Mouse (Mus musculus) frontal cortex, postnatal 14 days (tissue): ENCODE data around the gene Slc7a8.
"Not testable (repeated sequence)": the region's sequence is repeated elsewhere in the genome, so short reads cannot be mapped to it uniquely, and the experiment has no call there.

Experiments used
- DNase-seq, 2 experiments: peaks; one replicate each; pipeline ENCODE4 v3.0.0; 2022; ENCODE audit warnings: low spot score in 2 of 2

Slc7a8 gene

DNA sequence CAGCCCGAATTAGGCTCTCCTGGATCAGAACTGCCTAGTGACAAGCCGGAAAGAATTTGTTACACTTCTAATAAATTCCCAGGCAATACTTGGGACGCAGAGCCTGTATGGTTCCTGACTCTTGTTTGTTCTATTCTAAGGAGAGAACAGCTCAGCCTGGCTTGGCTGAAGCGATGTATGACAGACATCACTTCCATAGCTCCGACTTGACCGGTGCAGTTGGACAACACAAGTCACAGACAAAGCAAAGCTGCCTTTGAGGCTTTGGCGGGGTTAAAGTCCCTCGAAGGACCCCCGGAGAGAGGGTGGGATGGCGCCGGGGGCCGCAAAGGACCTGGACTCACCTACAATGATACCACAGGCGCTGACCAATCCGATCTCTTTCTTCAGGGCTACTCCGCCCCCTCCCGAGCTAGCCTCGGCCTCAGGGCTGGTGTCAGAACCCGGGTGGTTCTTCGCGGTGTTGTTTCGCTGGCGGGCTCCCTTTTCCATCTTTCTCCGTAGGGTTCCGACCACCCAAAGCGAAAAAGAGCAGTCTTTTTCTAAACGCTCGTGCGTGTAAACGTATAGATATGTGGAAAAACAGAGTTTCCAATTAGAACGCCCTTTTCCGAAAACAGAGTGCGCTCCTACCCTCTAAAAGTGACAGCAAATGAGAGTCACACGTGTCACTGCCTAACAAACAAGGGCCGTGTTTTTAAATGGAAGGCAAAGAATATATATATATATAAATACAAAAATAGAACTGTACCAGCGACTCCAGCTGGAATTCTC is 723 bp downstream of the Slc7a8 start:
- DNase-seq = peak; percentile 53 to 58

DNA sequence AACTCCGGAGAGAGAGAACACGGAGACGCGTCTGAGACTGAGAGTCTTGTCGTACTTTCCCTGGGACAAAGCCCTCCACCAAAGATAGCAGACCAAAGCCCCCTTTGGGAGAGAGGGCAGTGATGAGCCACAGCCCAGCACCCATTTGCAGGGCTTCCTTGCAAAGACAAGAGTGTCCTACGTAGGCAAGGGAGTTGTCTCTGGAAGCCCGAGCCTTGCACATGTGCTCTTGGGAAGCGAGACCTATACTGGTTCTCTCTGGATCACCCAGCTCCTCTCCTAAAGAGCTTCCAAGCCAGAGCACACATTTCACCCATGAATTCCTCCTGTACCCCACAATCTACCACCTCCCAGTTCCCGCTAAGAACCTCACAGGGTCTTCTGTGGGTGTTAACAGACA is 1.7 kb downstream of the Slc7a8 start:
- no peak for DNase-seq

DNA sequence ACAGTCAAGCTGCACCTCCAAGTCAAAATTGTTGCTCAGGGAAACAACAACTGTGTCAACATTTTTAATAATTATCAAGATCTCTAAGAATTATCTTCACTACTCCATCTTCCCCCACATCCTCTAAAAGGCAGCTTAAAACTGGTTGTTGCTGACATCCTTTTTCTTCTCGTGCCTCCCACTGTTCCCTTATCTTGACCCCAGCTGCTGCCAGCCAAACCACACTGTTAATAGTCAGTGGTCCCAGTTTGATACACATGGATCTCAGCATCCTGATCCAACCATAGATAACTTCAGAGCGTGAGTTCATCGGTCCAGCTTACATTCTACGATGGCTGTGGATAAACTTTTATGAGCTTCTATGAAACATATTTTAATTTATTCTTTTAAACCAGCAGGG is 3.9 kb downstream of the Slc7a8 start:
- no peak for DNase-seq

DNA sequence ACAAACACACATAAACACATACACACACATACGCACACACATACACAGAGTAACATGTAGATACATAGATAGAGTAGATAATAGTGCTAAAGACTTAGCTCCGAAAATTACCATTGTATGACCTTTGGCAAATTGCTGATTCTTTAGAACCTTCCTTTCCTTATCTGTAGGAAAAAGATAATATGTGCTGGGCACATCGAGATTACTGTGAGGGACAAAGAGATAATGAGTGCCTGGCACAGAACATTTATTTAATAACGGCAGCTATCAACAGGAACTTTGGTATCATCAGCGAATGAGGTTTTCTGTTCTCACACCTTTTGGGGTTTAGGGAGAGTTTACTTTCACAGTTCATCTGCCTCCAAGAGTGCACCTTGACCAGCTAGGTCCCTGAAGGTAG is 5.0 kb downstream of the Slc7a8 start:
- no peak for DNase-seq

DNA sequence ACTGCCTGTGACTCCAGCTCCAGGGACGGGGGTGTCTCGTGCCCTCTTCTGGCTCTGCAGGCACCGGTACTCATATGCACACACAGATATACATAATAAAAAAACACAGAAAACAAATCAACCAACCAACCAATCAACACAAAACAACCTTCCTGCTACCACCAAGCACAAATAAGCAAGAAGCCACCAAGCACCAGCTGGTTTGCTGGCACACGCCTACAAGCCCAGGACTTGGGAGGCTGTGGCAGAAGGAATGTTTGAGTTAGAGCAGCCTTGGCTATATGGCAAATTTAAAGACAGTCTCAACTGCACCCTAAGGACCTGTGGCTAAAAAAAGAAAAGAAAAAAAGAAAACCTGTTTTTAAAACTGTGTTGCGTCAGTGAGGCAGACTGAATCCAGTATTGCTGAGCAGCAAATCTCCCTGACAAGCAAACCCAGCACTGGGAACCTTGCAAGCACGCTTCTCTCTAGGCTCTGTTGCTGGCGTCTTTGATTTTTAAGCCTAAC is 6.2 kb downstream of the Slc7a8 start:
- no peak for DNase-seq

DNA sequence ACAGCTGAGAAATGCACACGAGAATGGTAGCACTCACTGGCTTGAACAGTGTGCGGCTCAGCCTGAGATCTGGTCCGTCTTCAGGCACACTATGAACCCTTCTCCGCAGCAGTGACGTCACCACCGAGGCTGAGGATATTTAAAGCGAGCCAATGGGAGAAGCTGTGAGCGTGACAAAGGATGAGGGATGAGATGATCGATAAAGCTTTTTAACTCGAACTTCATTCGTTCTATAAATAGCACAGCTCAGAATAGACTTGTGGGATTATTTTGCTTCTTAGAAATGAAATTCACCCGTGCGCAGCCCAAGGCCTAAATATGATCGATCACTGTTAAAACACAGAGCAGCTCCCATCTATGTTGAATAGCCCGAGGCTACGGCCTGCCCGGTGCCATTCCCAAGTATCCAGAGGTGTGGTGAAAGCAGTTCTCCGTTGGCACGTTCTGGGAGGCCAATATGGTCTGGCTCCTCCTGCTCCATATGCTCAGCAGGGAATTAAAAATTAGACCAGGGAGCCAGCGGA is 9.4 kb downstream of the Slc7a8 start:
- DNase-seq = peak; percentile 59 to 62

DNA sequence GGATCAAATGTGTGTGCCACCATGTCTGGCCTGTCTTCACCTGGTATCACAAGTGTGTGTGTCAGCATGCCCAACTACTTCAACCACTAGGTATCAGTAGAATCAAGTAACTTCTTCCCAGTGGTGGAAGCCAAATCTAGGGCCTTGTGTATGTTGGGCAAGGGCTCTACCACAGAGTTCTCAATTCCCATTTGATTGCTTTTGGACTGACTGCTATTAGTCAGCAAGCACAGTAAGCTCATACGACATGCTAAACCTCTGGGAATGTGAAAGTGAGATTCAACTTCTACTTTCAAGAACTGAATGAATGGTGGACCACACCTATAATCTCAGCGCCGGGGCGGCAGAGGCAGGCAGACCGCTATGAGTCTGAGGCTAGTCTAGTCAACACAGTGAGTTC is 11.4 kb downstream of the Slc7a8 start:
- no peak for DNase-seq

DNA sequence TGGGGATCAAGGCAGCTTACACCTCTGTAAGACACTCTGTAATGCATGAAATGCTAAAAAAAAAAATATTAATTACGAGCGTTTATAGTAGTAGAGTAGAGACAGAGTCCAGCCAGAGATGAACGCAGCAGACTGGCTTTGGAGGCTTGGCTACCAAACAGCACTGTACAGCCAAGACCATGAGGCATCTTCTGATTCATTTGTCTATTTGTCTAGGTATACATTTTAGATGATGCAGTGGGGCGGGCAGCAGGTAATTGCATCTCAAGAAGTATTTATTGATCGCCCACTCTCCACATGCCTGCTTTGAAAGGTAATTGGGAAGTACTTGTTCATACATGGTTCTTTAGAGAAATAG is 12.7 kb downstream of the Slc7a8 start:
- DNase-seq = no peak

DNA sequence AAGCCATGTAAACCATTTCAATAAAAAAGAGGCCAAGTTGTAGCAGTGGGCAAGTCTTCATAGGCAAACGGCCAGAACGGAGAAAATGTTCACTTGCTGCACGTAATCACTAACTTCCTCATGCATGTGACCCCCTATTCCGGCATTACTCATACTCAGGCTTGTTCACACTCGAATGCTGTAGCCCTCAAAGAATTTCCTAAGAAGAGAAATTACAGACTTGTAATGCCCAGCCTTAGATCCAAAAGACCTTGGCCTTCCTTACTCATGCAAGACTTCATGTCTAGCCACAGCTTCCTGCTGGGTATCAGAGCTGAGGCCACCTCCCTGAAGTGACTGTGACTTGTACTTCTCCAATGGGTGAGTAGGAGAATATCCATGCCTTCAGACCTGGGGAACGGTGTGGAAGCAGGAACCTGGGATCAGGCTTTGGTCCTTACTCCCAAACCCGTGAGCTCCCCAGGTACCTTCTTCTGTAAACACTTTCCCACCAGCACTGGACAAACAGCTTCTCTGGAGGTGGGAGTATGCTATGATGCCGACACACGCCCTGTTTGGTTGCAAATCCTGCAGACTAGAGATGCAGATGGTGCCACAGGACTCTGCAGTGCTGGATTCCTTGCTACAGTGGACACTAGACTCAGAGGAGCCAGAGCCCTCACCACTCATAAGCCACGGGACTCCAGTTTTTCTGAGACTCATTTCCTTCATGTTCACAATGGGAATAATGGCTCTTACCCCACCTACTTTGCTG is 13.3 kb downstream of the Slc7a8 start:
- no peak for DNase-seq

DNA sequence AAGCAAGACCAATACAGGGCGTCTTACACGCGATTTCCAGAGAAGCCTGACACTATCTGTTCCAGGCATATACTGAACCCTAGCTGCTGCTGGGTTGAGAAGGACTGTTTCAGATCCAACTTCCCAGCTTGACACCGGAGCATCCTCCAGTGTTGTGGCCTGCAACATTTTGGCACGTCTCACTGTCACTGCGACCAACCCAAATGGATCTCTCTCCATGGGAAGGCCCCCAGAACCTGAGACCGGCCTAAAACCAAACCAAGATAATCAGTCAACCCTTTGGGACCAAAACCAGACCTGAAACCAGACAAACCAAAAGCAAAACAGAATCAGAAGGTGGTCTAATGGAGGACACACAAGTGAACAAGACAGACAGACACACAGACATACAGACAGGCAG is 14.8 kb downstream of the Slc7a8 start:
- DNase-seq = not testable (repeated sequence)

DNA sequence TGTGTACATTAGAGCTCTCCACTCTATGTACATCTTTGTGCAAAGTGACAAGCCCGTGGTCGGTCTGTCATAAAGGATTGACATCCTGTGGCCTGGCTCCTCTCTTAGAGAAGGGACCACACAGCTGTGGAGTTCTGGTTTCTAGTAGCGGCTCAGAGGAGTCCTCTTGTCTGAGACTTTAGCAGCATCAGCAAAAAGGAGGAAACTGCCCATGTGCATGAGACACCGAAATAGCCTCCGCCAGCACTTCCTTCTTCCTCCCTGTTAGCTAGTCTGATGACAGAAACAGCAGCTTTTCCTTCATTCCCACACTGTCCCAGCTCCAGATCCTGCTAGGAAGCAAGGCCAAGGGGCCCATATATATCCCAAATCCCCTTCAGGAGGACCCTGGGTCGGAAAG is 25.4 kb downstream of the Slc7a8 start:
- DNase-seq = peak in 1 of 2 experiments; percentile 18

DNA sequence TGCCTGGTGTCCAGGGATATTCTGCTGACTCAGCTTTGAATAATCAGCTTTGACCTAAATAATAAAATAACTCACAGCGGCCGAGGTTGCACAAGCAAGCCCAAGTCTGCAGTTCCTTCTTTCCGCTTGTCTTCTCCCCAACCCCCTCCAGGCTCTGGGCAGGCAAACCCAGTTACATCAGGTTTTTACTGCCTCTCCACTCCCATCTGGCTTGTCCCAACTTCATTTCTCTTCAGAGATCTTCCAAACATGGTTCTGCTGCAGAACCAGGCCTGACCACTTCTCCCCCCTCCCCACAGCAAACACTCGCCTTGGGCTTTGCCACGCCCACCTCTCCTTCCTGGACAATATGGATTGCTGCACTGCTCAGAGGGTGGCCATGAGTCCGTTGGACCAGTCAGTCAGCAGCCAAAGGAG is 27.1 kb downstream of the Slc7a8 start:
- DNase-seq = peak in 1 of 2 experiments; percentile 23

DNA sequence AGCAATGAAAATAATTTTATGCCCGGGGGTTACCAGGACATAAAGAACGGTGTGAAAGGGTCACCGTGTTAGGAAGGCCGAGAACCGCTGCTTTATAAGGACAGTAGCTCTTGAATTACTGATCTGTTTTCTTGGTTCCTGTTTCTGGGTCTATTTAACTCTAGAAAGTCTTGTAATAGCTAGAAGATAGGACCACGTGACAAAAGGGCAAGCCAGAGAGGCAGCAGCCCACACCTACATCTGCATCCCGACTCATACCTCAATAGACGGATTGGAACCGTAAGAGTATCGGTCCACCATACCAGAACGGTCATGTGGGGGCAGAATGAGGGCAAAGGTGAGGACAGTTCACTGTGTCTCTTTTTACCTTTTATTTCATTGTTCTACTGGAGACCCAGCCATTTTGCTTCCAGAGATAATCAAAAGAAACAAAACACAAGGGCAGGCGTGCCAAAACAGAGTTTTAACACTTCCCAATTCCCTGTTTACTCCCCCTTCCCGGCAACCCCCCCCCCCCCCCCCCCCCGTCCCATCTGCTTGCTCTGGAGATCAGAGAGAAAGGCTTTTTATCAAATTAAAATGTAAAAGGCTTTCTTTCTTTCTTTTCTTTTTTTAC is 27.7 kb downstream of the Slc7a8 start:
- no peak for DNase-seq

DNA sequence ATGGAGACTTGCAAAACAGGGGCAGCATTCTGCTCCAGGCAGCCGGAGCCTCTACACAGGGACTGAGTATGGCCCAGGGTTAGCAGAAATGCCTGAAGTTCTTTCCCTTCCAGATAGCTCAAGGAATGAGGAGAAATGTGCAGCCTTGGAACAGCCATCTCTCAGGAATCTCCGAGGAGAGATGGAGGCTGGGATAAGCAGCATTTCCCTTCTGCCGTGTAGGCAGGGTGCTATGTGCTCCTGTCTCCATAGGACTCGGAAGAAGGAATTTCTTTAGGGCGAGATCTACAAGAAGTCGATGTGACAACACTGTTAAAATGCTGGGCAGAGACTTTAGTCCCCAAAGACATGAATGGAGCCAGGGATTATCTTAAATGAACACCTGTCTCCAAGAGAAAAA is 28.8 kb downstream of the Slc7a8 start:
- no peak for DNase-seq

DNA sequence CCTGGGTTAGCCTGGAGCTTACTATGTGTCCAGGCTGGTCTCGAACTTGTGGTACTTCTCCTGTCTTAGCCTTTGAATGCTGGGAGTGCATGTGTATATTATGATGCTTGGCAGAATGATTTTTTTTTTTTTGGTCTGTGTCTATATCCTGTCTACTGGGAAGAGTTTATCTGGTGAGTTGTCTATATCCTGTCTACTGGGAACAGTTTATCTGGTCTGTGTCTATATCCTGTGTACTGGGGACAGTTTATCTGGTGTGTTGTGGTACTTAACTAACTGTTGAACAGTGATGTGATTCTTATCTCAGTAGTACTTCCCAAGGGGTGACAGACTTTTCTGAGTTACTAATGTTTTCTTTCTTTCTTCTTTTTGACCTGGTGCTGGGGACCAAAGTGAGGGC is 30.0 kb downstream of the Slc7a8 start:
- DNase-seq = no peak

DNA sequence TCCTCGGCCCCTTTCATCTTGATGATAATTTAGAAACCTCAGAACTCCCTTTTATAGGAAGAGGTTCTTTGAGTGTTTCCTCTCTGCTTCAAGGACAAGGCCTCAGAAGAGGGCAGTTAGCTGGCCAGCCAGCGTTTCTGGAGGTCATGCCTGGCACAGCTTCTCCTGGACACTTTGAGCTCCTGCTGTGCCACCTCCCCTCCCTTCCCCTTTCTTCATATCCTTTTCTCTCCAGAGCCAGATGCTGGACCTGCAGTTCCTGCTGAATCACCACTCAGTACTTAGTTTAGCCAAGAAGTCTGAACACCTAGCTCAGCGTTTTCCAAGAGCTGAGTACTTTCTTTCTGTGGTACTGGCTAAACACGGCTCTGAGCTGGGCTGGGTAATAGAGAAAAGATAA is 32.5 kb downstream of the Slc7a8 start:
- DNase-seq = no peak

DNA sequence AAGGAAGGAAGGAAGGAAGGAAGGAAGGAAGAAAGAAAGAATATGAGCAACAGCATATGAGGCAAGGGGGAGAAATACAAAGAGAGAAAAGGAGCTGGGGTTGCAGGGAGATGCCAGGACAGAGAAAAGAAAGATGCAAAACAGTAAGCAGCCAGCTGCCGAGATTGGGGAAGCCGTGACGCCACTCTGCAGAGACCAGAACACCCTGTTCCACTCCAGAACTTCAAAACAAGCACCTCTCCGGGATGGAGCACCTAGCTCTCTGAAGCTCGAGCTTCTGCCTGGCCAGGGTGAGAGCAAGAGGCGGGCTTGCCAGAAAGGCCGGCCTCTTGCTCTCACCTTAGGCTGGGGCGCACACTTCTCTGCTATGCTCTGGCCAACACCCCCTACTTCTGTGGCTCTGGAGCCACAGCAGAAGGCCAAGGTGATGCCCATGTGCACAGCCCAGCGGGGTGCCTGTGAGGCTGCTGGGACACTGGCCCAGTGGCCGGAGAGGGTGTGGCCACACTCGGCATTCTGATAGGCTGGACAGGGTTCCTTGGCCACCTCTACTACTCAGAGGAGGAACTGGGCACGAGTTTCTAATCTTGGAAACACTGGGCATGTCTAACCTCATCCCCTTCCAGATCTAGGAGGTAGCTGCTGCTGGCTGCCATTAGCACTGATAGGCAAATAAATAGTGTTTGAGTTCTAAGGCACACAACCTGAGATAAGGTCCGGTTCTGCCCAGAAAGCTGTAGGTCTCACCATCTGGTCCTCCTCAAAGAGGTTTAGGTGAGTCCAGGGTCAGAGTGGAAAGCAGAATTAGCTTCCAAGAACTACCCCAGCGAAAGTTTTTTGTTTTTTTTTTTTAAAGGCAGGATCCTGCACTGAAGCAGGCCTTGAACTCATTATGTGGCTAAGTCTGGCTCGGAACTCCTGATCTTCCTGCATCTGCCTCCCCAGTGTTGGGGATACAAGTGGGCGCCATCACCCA is 33.5 kb downstream of the Slc7a8 start:
- no peak for DNase-seq

DNA sequence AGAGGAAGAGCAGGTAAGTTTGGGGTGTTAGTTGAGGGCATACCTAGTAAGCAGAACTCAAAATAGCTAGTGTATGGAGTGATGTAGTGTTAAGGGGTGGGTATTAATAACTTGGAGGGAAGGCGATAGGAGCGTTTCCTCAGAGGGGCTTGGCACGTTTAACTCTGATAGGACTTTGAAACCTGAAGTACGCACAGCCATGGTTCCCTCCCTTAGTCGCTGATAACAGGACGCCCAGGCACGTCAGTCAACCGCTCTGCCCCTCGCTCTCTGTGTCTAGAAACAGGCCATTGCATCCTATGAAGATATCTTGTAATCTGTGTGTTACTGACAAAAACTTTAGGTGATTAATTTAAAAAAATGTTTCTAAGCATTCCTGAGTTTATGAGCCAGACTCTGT is 35.7 kb downstream of the Slc7a8 start:
- DNase-seq = no peak

DNA sequence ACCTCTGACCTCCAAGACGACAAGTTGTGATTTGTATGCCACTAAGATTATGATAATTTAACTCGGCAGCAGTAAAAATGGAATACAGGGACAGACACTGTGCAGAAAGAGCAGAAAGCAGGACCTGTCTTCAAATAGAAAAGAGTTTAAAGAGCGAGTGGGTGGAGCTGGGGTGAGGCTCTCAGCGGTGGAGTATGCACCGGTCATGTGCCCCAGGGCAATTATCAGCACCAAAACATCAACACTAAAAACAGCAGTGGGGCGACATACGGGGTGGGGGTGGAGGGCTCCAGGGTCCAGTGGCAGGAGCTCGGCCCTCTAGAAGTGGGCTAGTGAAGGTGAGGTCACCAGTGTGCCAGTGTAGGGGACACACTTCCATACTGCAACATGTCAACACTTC is 37.3 kb downstream of the Slc7a8 start:
- no peak for DNase-seq

DNA sequence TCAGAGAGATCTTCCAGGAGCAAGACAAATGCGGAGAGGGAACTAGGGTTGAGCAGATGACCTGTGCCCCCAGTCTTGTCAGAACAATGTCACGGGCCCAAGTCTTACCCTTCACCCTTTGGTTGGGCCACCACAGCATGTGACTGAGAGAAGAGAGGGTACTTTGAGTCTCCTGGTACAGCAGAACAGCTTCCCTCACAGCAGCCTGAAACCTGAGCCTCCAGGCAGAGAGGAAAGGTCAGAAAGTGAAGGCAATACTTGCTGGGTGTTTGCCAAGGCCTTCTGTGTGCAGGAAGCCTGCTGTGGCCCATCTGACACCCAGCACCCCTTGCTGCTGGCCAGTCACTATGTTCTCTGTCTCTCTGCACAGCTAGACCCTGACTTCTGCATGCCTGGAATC is 39.4 kb downstream of the Slc7a8 start:
- DNase-seq = no peak

DNA sequence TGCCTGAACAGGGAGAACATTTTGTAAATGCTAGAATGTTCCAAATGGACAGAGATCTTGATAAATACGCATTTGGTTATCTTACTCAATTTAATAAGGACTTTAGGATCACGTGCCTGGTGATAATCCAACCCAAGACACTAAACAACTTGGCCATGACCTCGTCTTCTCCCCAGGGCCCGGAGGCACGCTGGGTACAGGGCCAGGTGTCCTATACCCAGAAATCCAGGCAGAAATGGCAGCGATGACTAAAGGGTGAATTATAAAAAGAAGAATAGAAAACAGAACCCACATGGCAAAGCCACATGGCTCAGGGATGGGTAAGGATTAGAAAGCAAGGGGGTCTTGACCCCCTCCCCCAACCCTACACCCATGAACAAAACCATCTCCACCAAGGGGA is 40.0 kb downstream of the Slc7a8 start:
- DNase-seq = no peak
